Mouse (Mus musculus): ENCODE results near the gene Gm4881.

DNA sequence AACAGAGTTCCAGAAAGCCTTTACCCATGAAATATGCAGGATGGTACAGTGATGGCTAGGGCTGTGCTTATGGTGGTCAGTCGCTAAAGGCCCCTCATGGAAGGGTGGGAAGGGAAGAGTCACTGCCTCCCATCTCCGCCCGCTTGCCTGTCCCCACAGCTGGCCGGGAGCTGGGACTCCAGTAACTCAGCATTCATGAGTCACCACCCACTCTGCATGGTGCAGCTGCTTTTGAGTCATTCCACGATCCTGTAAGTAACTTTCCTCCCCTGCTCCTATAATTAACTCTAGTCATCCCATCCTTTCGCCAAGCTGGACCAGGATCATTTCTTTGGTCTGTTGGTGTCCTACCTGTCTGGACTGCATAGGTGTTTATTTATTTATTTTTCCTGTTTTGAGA, 48.8 kb upstream of the Gm4881 start:
- no peak for TF ChIP-seq USF1 (IDR thresholded peaks at IDR 0.05; ENCODE audit: low read depth, low read length)
- no peak for TF ChIP-seq GATA1 (IDR thresholded peaks at IDR 0.05; ENCODE audit: low read depth, low read length)
- no peak for TF ChIP-seq MXI1 (IDR thresholded peaks at IDR 0.05; ENCODE audit: low read depth, low read length)
- TF ChIP-seq GABPA (IDR thresholded peaks at IDR 0.05; ENCODE audit: low read depth, low read length), result no peak
- no peak for TF ChIP-seq CTCF (IDR thresholded peaks at IDR 0.05 in 2 of 3, conservative IDR thresholded peaks at IDR 0.05 in 1 of 3; ENCODE audit: control insufficient read depth in 1 of 3, insufficient read depth in 1 of 3, low read depth in 2 of 3, low read length in 3 of 3, poor library complexity in 1 of 3, severe bottlenecking in 1 of 3)
